Mouse (Mus musculus): ENCODE results near the gene Cacna1d. TPM values are rescaled to one million over a fixed set of nuclear protein-coding genes. Genes with fewer than 3 reads are reported as not detected.

The Cacna1d gene
- total RNA-seq, 2 experiments from 2014 or later, result 0.36 to 0.38 TPM

GRCm38 (mm10) chr14:30409331-30409730 is 81.9 kb downstream of the Cacna1d start:
- intact Hi-C loops (cut with DNase I), result no loop called here
- no peak for TF ChIP-seq CTCF (IDR thresholded peaks at IDR 0.05)
- Histone ChIP-seq H3K4me3 (no peak overlapping the region), H3K27ac (no peak overlapping the region)
- no peak for DNase-seq

GRCm38 (mm10) chr14:30405456-30406225 is 85.6 kb downstream of the Cacna1d start:
- Histone ChIP-seq H3K27ac (peak overlapping the region; percentile 64), H3K4me3 (peak overlapping the region; percentile 54)
- intact Hi-C loops (cut with DNase I), result no loop called here
- no peak for TF ChIP-seq CTCF (IDR thresholded peaks at IDR 0.05)
- no peak for DNase-seq

DNA sequence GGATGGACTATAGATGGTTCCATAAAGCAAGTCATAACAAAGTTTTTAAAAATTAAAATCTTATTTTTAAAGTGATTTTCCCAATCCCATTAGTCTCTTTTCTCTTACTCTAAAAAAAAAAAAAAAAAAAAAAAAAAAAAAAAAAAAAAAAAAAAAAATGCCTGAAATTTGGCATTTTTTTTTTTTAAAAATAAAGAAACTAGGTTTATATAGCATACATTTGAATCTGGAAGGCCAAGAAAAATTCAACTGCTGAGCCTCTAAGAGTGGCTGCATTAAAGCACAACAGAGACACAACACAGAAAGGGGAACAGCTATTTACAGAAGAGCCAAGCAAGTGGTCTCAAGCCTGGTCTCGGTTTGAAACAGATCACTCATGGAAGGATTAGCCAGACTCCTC is 112.9 kb downstream of the Cacna1d start:
- intact Hi-C loops (cut with DNase I), result no loop called here
- TF ChIP-seq CTCF (IDR thresholded peaks at IDR 0.05), result no peak
- no peak for DNase-seq
- H3K27ac ChIP-seq, result no peak overlapping the region
- no peak overlapping the region for H3K4me3 ChIP-seq

DNA sequence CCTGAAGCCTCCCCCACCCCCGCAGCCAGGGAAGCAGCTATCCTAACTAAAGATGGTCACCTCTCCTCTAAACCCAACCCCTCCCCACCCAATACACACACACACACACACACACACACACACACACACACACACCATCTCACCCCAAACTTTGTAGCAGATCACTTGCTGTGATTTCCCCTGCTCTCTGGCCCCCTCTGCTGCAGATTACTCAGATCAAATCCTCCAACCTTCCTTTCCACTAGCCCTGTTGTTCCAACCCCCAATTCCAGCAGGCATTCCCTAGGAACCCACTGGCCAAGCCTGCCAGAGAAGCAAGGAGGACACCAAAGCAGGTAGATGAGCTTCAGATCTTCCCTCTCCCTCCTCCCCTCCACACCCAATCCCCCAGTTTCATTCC is 118.4 kb downstream of the Cacna1d start:
- no peak for DNase-seq
- intact Hi-C loops (cut with DNase I), result no loop called here
- H3K27ac ChIP-seq, result no peak overlapping the region
- no peak overlapping the region for H3K4me3 ChIP-seq
- no peak for TF ChIP-seq CTCF (IDR thresholded peaks at IDR 0.05)

GRCm38 (mm10) chr14:30371070-30371469 is 120.2 kb downstream of the Cacna1d start:
- no peak for DNase-seq
- Histone ChIP-seq H3K27ac (no peak overlapping the region), H3K4me3 (no peak overlapping the region)
- TF ChIP-seq CTCF (IDR thresholded peaks at IDR 0.05), result no peak
- intact Hi-C loops (cut with DNase I), result no loop called here

DNA sequence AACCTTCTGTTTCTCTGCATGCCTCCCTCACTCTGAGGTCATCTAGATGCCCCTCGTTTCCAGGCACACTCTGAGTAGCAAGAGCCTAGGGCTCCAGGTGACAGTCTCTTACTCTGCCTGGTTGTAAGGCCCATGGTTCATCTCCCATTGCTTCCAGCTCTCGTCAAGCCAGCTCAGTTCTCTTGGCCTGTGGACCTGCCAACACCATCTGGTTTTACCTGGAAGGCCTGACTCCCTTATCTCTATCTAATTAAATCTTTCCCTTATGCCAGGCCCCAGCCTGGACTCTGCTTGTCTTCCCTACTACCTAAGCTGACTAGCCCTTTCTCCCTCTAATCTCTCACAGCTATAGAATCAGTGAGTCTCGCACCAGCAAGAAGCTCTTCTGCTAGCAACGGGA is 124.2 kb downstream of the Cacna1d start:
- intact Hi-C loops (cut with DNase I), result no loop called here
- no peak overlapping the region for H3K4me3 ChIP-seq
- no peak overlapping the region for H3K27ac ChIP-seq
- TF ChIP-seq CTCF (IDR thresholded peaks at IDR 0.05), result no peak
- no peak for DNase-seq

- H3K27ac ChIP-seq, result no peak overlapping the region
- no peak overlapping the region for H3K4me3 ChIP-seq
- intact Hi-C loops (cut with DNase I), result no loop called here
- no peak for TF ChIP-seq CTCF (IDR thresholded peaks at IDR 0.05)
- DNase-seq, result no peak
Observed at GRCm38 (mm10) chr14:30365866-30366265, 125.4 kb downstream of the Cacna1d start.

DNA sequence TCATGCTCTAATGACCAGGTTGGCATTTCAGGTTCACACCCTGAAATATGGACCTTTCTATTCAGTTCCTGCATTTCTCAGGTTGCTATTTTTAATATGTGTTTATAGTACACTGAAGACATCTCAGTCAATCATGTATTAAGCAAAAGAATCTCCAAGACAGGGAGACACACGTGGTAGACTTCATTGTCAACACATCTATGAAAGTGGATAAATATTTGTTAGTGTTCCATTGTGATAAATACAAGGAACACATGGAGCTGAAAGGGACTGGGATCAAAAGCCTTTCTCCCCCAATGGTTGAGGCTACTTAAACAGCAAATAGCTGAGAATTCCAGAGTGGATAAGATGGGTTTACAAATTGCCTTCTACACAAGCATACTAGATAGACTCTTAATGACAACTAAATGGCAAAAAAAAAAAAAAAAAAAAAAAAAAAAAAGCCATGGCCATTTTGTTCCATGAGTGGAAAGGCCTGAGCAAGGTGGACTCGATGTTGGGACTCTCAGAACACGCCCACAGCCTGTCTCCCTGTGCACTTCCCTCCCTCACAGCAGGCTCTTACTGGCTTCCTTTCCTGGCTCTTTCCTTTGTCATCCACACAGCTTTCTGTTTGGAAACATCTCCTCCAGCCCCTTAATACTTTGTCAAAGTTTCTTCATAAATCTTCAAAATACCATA is 127.6 kb downstream of the Cacna1d start:
- Histone ChIP-seq H3K27ac (no peak overlapping the region), H3K4me3 (no peak overlapping the region)
- TF ChIP-seq CTCF (IDR thresholded peaks at IDR 0.05), result no peak
- intact Hi-C loops (cut with DNase I), result no loop called here
- DNase-seq, result no peak

- H3K27ac ChIP-seq, result no peak overlapping the region
- no peak overlapping the region for H3K4me3 ChIP-seq
- no peak for TF ChIP-seq CTCF (IDR thresholded peaks at IDR 0.05)
- DNase-seq, result no peak
- intact Hi-C loops (cut with DNase I), result no loop called here
Observed at GRCm38 (mm10) chr14:30362370-30362769, 128.9 kb downstream of the Cacna1d start.

DNA sequence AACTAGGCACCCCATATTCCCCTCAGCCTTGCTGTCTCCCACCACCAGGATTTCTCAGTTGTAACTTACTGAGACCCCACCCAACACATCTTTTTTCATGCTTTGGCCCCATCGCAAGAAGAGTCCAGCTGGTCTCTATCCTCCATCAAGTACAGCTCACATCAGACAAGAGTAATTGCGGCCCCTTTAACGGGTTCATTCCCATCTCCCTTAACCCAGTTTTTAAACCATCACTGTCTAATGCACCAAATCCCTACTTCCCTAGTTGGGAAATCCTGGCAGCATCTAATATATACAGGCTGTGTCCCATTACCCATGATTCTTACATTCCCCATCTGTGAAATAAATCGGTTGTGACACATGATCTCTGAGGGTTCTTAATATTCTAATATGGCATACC is 130.8 kb downstream of the Cacna1d start:
- intact Hi-C loops (cut with DNase I), result no loop called here
- no peak overlapping the region for H3K27ac ChIP-seq
- H3K4me3 ChIP-seq, result no peak overlapping the region
- no peak for TF ChIP-seq CTCF (IDR thresholded peaks at IDR 0.05)
- no peak for DNase-seq

GRCm38 (mm10) chr14:30360004-30360403 is 131.3 kb downstream of the Cacna1d start:
- TF ChIP-seq CTCF (IDR thresholded peaks at IDR 0.05), result no peak
- intact Hi-C loops (cut with DNase I), result no loop called here
- DNase-seq, result no peak
- H3K4me3 ChIP-seq, result no peak overlapping the region
- H3K27ac ChIP-seq, result no peak overlapping the region

GRCm38 (mm10) chr14:30358028-30358427 is 133.2 kb downstream of the Cacna1d start:
- DNase-seq, result no peak
- intact Hi-C loops (cut with DNase I), result no loop called here
- no peak for TF ChIP-seq CTCF (IDR thresholded peaks at IDR 0.05)
- no peak overlapping the region for H3K4me3 ChIP-seq
- H3K27ac ChIP-seq, result no peak overlapping the region

DNA sequence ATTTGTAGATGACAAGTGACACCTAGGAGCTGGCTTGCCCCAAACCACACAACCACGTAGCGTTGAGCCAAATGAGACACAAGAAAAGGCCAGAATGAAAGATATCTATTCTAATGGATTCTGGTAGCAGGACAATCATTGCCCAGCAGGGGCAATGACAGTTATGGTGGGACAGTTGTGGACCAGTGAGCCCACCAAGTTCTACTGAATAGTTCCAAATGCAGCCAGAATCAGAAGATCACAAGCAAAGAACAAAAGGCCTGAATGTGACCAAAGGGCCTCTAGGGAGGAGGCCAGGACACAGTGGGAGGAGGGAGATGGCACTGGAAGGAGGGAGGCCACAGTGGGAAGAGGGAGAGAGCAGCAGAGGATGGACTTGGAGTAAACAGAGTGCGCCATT is 134.8 kb downstream of the Cacna1d start:
- Histone ChIP-seq H3K27ac (no peak overlapping the region), H3K4me3 (no peak overlapping the region)
- no peak for DNase-seq
- intact Hi-C loops (cut with DNase I), result no loop called here
- TF ChIP-seq CTCF (IDR thresholded peaks at IDR 0.05), result no peak

- no peak overlapping the region for H3K4me3 ChIP-seq
- intact Hi-C loops (cut with DNase I), result no loop called here
- TF ChIP-seq CTCF (IDR thresholded peaks at IDR 0.05), result no peak
- no peak overlapping the region for H3K27ac ChIP-seq
- DNase-seq, result no peak
Observed at GRCm38 (mm10) chr14:30354761-30355160, 136.5 kb downstream of the Cacna1d start.

Measured in gastrocnemius, adult 2 months (tissue).